Mouse (Mus musculus) adipocyte (in vitro differentiated cells): ENCODE data around the gene Exosc7.

Experiments used
- DNase-seq: peaks from one replicate; pipeline ENCODE4 v3.0.0-alpha.2; 2016; ENCODE audit warnings: low spot score

Exosc7 gene

GRCm38 (mm10) chr9:123138891-123139474, 26.0 kb downstream of the Exosc7 start:
- DNase-seq: peak; percentile 67

- DNase-seq: no peak
Observed at GRCm38 (mm10) chr9:123139887-123140614, 27.0 kb downstream of the Exosc7 start.

GRCm38 (mm10) chr9:123148430-123148829, 35.4 kb downstream of the Exosc7 start:
- DNase-seq: no peak

- peak; percentile 77 for DNase-seq
Observed at GRCm38 (mm10) chr9:123150241-123151020, 37.4 kb downstream of the Exosc7 start, which contains the start of gene Clec3b. Gene Clec3b (plus strand): TSS chr9:123150946.

GRCm38 (mm10) chr9:123151561-123151960, 38.5 kb downstream of the Exosc7 start:
- DNase-seq: no peak

GRCm38 (mm10) chr9:123152026-123152425, 39.0 kb downstream of the Exosc7 start:
- DNase-seq: no peak

GRCm38 (mm10) chr9:123153121-123153520, 40.1 kb downstream of the Exosc7 start:
- no peak for DNase-seq

- DNase-seq: no peak
Observed at GRCm38 (mm10) chr9:123156910-123157361, 43.9 kb downstream of the Exosc7 start.

- DNase-seq: peak; percentile 50
Observed at GRCm38 (mm10) chr9:123157699-123158098, 44.7 kb downstream of the Exosc7 start.

- DNase-seq: peak; percentile 46
Observed at GRCm38 (mm10) chr9:123158125-123158836, 45.3 kb downstream of the Exosc7 start.

GRCm38 (mm10) chr9:123159330-123159729, 46.3 kb downstream of the Exosc7 start:
- DNase-seq: peak; percentile 83

GRCm38 (mm10) chr9:123161792-123162191, 48.8 kb downstream of the Exosc7 start:
- DNase-seq: peak; percentile 55

GRCm38 (mm10) chr9:123162985-123163694, 50.1 kb downstream of the Exosc7 start:
- no peak for DNase-seq

GRCm38 (mm10) chr9:123165781-123166443, 52.9 kb downstream of the Exosc7 start:
- DNase-seq: peak; percentile 31

GRCm38 (mm10) chr9:123173760-123174159, 60.7 kb downstream of the Exosc7 start:
- no peak for DNase-seq

GRCm38 (mm10) chr9:123174356-123174755, 61.3 kb downstream of the Exosc7 start:
- DNase-seq: no peak

GRCm38 (mm10) chr9:123177380-123178048, 64.5 kb downstream of the Exosc7 start:
- DNase-seq: no peak

- no peak for DNase-seq
Observed at GRCm38 (mm10) chr9:123180003-123180402, 67.0 kb downstream of the Exosc7 start.

- no peak for DNase-seq
Observed at GRCm38 (mm10) chr9:123183226-123183625, 70.2 kb downstream of the Exosc7 start.

- DNase-seq: no peak
Observed at GRCm38 (mm10) chr9:123185546-123185945, 72.5 kb downstream of the Exosc7 start.
